Mouse (Mus musculus) kidney, postnatal 10 days (tissue): ENCODE results near the gene Nobox.

Experiments
- DNase-seq: peaks from one replicate; pipeline ENCODE4 v3.0.0; 2021; ENCODE audit warnings: mixed read lengths

The Nobox gene

DNA sequence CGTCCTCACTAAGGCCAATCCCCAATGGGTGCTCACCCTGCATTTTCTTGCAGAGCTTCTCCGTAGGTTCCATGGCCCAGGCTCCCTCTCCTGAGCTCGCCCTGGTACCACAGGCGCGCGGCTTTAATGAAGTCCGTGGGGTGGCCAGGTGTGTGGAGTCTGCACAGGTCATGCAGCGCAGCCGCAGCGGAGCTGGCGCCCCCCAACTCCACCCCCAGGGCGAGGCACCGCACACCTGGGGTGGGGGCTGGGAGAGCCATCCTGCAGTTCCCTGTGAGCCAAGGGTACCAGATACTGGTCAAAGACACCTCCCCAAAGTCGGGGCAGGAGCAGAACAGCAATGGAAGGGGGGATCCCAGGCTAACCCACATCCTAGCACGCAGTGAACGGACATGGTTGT is at the start of gene Nobox:
Nobox (minus strand) TSS at position 101 of the 400 bp plus-strand sequence.
- DNase-seq, result no peak

DNA sequence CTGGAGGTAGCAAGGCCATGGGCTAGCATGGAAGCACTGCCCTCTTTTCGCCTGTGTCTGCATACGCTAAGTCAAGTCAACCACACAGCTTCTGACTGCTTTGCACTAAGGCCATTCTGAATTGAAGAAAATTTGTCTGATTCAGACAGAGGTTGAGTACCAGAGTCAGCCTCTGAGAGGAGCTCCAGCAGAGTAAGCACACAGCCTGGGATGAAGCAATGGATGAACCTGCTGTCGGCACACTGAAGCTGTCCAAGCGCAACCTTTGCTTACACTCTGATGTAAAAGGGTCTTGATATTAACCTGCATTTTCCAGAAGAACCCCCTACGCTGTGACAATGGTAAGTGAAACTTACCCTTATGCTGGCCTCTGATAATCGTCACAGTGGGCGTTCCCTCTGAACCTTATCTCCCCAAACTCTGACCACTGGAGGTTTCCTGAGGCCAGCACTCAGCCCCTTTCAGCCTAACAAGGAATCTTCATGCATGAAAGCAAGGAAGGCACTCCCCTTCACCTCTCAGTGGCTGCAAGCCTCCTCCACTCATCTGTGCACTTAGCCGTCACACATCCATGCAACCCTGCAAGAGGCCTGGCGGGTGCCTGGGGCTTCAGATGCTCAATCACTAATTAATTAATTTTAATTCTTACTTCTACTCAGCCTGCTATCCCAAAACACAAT is 45.3 kb upstream of the Nobox start:
- no peak for DNase-seq

DNA sequence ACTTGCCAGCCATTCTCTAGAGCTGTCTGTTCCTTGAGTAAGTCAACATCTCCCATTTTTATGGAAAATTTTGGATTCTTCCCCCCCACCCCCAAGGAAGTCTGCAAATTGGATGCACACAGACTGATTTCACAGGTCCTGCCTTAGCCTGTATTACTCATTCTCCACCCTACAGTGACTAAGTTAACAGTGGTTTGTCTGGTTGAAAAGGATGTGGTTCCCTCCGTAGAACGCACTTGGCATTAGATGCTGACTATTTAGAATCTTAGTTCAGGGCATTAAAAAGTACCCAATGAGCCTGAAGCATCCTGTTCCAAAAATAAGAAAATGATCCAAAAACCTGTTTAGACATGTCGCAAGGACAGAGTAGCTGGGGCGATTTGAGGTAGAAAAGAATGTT is 44.1 kb upstream of the Nobox start:
- DNase-seq, result no peak

DNA sequence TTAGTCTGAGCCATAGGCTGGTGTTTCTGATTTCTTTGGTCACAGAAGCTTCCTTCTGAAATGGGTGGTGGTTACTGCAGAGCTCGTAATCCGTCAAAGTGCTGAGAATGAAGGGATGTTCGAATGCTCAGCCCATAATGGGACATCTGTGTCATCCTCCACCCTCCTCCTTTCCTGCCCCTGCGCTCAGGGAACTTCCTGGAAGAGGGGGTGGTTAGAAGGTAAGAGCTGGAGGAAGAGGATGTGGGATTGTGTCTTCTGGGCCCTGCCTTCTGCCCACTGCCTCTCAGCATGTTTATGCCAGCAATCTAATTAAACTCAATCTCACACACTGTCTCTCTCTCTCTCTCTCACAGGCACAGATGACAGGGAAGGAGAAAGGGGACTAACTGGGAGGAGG is 39.7 kb upstream of the Nobox start:
- no peak for DNase-seq

DNA sequence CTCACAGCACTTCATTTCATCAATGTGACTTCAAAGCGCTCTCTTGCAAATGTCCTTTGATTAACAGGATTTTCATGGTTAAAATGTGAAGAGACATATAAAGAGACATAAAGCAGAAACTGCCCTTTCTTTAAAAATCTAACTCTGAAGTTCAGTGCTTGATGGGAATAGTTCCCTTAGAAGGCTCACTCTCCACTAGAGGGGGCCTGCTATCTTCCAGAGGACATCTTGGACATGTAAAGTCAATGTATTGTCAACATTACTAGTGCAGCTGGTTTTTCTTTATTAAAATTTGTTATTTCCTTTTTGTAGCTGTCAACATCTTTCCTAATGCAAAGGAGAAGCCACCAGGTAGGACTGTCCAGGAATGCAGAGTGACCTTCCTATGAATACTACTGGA is 38.3 kb upstream of the Nobox start:
- DNase-seq, result peak; percentile 46

DNA sequence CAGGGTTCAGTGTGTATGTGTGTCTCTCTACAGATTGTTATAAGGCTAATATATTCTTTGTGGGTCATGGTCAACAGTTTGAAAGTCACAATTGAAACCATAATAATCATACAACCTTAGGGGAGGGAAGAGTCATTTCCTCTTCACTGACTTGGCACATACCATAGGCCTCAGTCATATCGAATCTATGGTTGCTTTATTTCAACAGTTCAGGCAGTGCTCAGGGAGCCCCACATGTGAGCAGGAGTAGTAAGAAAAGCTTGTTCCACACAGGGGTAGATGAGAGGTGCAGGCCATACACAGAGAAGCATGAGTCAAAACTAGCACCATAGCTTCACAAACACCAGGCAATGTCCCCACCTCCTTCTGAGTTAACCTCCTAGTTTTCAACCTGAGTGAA is 33.7 kb upstream of the Nobox start:
- no peak for DNase-seq

DNA sequence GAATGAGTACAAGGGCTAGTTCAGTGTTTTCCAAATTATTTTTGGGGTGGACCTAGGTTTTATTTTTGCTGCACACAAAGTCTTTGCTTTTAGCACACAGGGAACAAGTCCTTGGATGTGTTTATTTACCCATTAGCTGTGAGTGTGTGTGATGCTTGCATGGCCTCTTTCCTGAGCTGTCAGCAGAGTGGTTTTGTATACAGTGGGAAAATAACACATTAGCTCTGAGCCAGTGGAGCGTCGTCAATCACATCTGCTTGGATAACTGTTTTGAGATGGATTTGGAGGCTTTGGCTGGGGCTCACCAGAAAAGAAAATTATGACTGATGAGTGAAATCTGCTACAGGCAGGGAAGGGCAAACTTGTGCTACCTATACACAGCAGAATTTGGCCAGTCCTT is 33.0 kb upstream of the Nobox start:
- DNase-seq, result no peak

DNA sequence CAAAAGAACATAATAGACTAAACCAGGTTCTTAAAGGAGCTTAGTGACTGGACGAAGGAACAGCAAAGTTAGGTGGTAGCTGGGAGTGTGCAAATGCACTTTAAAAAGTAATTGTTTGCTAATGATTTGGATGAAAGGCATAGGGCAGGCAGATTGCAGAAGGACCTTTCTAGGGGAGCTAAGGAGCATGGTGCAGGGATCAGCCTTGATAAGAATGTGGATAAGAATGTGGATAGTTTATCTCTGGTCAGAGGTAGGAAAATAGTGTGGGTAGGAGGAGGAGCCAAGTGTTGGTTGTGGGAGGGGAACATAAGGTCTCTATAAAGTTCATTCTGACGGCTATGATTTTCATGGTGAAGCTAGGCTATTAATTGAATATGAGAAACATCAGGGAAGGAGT is 29.4 kb upstream of the Nobox start:
- no peak for DNase-seq

DNA sequence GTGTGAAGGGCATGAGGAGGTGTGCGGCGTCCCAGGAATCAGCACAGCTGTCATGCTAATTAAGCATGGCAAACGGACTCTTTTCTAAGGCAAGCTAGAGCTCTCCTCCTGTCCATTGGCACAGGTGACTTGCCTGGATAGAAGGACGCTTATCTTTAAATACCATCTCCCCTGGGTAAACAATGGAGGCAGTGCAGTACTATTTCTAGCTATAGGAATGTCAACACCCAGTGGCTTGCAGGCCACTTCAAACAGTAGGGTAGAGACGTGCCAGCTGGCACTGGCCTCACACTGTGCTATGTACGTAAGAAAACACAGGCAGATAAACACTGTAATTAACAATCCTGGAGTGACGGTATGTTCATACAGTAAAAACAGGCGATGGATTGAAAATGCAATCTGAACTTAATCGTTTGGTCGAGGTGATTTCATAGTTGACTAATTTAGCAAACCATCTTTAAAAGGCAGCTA is 28.2 kb upstream of the Nobox start:
- DNase-seq, result peak; percentile 43

DNA sequence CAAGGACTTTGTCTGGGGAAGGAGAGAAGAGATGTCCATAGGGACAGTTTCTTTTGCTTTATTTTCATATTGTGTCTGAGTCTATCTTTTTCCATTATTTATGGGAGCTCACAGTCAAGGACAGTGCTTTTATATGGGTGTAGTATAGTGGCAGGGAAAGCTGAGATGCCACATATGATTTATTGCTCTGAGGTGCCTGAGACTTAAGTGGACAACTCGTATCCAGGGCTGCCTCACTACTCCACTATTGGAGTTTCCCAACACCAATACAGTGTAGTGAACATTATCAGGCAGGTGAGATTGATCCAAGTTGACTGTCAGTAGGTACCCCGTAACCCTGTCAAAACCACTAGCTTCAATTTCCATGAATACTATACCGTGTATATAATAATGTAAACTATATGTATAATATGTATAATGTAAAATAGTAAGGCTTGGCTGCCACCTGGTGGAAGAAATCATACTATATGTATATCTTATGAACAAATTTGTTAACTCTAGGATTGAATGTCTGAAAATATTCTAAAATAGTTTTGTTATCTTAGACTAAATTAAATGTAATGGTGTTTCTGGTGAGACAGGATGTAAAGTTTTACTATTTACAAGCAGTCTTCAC is 26.4 kb upstream of the Nobox start:
- DNase-seq, result no peak

DNA sequence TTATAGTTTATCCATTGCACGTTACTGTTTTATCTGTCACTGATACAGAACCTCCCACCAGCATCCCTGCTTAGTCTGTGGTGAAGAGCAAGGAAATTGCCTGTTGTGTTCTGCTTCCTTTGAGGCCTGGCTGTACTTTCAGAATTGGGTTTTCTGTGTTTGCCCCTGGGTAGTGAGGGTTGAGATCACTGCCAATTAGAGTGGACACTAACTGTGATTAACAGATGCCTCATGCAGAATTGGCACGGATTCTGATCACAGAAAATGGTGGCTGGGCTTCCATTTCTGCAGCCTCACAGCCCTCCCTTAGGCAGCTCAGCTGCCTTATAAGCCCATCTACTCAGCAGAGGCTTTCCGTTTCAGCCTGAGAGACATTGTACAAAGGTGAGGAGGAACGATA is 24.1 kb upstream of the Nobox start:
- DNase-seq, result no peak

DNA sequence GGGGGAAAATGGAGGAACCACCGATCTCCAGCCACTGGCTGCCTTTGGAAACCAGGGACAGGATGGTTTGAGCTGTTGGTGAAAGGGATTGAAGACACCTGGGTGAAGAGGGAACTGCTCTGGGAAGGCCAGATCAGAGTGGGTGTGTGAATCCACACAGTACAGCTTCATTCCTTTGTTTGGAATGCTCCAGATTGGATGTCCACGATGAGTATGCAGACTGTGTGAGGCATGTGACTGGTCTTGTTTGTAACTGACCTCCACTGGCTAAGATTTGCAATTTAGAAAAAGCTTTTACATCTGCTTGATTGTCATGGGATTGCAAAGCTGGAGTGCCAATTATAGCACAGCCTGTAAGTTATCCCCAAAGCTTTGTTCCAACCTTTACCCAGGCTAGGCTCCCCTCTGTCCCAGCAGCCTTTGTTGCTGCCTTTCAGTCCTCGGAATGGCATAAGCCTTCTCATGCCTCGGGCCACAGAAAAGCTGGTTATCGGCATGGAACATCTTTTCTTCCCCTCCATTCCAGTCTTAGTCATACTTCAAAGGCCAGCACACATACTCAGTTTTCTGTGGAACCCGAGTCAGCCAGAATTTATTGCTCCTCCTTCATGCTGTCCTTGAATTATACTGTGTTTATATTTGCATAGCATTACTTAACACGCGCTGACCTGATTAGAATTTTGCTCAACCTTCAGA is 3.8 kb upstream of the Nobox start:
- DNase-seq, result no peak

DNA sequence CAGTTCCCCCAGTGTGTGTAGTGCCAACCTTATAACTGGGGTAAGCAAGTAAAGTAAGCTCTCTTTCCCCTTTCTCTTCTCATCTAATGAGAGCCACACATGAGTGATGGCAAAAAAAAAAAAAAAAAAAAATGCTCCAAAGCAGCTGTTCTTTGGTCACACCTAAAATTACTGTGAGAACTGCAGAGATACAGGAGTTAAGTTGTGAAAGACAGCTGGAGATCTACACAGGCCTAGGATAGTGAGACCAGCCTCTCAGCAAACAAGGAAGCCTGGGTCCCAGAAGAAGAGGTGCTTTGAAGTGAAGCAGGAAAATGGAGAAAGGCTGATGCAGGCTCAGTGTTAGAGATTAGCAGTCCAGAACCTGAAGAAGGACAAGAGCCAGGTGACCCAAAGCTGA is 3.2 kb upstream of the Nobox start:
- no peak for DNase-seq

DNA sequence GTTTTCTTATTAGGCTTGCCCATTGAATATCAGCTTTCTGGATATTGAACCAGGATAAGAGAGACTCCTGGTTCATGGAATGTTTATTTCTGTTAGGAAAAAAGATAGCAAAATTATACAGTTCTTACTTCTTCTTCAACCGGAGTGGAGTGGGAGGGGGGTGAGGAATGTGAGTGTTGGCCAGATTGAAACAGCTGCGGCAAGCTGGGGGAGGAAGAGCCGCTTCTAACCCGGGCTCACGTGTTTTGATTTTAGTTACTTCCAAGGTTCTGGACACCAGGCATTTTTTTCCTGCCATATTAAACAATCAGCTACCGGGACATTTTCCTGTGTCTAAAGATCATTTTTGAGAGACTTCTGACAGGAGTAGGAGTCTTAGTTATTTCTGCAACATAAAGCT is 717 bp upstream of the Nobox start:
- DNase-seq, result peak; percentile 58

DNA sequence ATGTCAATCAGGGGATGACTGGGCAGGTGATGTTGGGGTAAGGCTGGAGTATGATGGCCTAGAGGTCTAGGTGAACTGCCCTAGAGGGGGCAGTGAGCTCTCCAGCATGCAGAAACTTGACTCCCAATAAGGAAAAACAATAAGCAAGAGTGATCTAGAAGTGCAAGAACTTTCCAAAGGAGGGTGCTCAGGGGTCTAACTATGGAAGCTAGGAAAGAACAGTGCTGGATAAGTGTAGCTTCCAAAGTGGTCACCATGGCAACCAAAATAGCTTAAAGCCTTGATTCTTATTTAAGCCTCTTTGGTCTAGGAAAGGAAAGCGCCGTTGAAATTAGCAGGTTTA is 11.9 kb downstream of the Nobox start:
- no peak for DNase-seq

DNA sequence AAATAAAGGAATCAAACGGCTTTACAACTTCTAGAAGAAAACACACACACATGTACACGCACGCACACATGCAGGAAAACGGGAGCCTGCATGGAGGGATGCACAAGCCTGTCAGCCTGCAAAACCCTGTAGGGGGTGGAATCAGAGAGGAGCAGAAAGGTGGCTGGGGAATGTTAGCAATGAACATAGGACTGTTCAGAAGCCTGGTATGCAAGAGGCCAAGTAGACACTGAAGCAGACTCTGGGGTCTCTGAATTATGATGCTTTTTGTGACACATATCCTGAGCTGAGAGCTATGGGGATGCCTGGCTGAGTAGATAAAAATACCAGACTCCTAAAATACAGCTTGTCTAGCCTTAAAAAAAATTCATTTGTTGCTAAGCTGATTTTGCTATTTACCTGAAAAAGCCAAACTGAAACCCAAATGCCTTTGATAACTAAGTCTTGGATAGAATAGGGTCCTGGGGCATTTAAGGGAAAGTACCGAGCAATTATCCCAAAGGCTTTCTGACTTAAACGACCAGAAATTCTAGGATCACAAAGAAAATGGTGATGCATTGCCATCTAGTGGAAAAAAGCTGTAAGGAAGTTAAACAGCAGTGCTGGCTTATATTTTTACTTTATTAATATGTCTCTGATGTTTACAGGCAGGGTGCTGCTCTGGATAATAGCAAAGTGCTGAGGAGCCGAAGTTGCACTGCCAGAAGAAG is 12.4 kb downstream of the Nobox start:
- DNase-seq, result no peak

DNA sequence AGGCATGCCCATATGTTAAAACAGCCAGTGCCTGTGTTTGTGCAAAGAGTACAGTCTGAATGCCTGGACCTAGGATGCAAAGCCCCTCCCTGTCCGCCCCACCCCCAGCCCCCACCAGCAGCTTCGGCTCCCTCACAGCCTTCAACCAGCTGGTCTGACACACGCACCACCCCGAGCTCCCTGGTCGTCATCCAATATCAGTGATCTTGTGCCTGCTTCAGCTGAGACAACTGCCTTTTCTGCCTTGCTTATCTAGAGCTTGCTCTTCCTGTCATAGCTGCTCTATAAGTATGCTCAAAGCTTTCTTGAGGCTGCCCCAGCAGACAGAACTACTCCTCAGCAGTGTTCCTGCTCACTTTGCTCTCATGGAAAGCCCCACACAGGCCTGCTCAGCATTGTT is 13.4 kb downstream of the Nobox start:
- DNase-seq, result peak; percentile 19

DNA sequence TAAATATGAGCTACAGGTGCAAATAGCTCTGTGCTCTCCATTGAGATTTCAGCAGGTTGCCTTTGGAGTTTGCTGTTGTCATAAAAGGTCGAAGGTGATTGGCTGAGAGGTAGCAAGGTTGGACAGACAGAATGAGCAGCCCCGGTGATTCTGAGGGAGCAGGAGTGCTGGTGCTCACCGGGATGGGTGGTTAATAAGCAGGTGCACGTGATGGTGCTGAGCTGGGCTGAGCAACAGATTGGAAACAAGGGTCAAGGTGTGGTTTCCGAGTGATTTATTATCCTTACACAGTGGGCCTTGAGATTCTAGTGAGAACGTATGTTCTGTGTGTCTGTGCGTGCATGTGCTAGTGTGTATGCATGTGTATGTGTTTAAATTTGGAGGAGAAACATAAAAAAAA is 16.2 kb downstream of the Nobox start:
- DNase-seq, result no peak

DNA sequence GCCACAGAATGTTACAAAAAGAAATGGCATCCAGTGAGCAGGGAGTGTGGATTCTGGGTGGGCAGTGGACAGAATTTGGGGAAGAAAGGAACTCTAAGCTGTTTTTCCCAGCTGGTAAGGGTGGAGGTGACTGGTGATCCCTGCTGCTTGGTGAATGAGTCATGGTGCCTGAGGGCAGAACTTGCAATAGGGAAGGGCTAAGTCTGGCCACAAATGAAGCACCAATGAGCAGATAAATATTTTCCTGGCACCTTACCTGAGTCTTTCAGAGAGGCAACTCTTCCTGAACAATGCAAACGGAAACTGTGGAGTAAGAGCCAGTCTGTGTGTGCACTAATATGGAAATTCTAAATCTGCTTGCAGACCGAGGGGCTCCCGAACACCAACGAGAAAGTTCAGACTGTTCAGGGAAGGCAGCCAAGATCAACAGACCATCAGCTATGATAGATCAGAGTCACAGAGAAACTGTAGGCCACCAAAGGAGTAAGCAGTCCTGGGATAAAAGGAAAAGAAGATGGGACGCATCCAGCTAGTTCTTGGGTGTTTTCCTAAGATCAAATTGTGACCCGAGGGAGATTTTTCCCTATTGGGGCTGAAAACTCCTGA is 16.8 kb downstream of the Nobox start:
- peak; percentile 45 for DNase-seq

DNA sequence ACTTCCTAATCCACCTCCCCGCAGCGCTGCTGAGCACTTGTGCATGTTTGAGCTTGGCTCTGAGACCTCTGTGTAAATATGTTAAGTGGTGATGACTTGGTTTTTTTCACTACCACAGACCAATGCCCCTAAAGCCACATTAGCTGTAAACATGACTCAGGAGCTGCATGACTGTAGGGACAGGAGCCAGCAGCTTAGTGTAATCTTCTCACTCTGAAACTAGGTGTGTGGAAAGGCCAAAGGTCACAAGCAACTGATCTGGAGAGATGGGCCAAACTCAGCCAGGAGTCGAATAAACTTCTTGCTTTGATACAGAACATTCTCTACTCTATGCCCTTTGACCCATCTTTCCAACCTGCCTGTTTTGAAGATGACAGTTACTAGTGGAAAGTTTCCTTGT is 17.3 kb downstream of the Nobox start:
- peak; percentile 18 for DNase-seq

DNA sequence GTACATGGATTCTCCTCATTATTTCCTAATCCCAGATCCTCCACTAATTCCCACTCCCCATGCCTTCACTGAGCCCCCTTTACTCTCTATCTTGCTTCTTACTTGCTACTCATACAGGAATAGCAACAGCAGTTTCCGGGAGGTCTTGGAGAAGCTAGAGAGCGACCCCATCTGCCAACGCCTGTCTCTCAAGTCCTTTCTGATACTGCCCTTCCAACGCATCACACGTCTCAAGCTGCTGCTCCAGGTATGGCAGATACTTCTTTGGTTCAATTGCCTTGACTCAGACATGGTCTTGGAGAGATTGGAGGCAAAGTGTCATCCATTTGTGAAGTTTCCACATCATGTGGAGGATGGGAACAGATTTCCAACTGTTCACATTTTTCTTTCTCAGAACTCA is 28.9 kb downstream of the Nobox start:
- DNase-seq, result no peak

DNA sequence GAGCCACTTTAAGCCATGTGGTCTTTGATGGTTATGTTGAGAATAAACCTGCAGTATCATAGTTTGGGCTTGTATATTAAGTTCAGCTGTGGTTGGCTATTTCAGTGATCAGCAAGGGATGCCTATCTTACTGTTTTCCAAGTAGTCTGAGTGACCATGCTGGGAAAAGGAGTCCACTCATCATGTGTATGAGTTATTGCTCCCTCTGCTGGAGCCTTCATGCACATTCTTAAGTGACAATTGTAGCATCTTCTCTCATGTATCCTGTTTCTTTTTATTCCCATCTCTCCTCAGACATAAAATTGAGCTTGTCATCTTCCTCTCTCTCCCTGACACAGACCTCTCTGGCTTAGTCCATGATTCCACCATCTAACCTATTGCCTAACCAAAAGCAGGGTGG is 31.1 kb downstream of the Nobox start:
- DNase-seq, result peak; percentile 57

DNA sequence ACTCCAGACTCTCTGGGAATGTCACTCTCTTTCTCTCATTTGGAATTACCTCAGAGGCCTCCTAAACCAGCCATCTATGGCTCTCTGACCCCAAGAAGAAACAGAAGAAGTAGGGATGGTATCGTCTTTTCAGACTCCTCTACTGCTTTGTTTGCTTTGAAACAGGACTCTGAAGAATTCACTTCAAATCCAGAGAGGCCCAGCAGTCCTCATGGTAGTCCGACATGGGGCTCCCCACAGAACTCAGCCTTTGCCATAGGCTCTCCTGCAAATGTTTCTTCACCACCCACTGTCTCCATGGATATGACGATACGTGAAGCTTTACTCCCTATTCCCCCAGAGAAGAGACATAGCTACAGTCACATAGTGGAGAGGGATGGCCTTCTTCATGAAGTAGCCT is 35.2 kb downstream of the Nobox start:
- DNase-seq, result no peak
